Mouse (Mus musculus) stomach, embryonic 14.5 days (tissue): Measurements from ENCODE around the gene Ccl24. TPM values are rescaled to one million over a fixed set of nuclear protein-coding genes. Genes with fewer than 3 reads are reported as not detected.

Experiments used
- ATAC-seq: fragments of 200-750 bp; cut with Nextera tagmentation; 2 replicates; pipeline ENCODE4 v1.8.0; 2017; ENCODE audit warnings: low read depth, moderate TSS enrichment; ENCODE audit not compliant: insufficient number of reproducible peaks, insufficient read depth, low FRiP score
- H3K27ac ChIP-seq: fragments of 300-500 bp; sonication (generic); 2 replicates; pipeline ENCODE4 v1.5.1; 2014; ENCODE audit warnings: mild to moderate bottlenecking, low read length, moderate library complexity, mixed read lengths
- H3K27me3 ChIP-seq: fragments of 300-500 bp; sonication (generic); 2 replicates; pipeline ENCODE4 v1.6.1; 2014; ENCODE audit warnings: low read length, control low read depth, mixed read lengths; ENCODE audit not compliant: control insufficient read depth, insufficient read depth
- H3K36me3 ChIP-seq: fragments of 300-500 bp; sonication (generic); 2 replicates; pipeline ENCODE4 v1.6.1; 2014; ENCODE audit warnings: mild to moderate bottlenecking, control low read depth, low read length, moderate library complexity, mixed read lengths; ENCODE audit not compliant: control insufficient read depth, insufficient read depth
- H3K4me1 ChIP-seq: fragments of 300-500 bp; sonication (generic); 2 replicates; pipeline ENCODE4 v1.6.1; 2014; ENCODE audit warnings: low read length, control low read depth, mixed read lengths; ENCODE audit not compliant: control insufficient read depth, insufficient read depth
- H3K4me2 ChIP-seq: fragments of 300-500 bp; sonication (generic); replicated peaks from 2 replicates; pipeline ENCODE4 v1.6.1; 2014; ENCODE audit warnings: low read depth, low read length, control low read depth
- H3K4me3 ChIP-seq: fragments of 300-500 bp; sonication (generic); 2 replicates; pipeline ENCODE4 v1.5.1; 2014; ENCODE audit warnings: low read depth, low read length, control low read depth
- H3K9ac ChIP-seq: fragments of 300-500 bp; sonication (generic); replicated peaks from 2 replicates; pipeline ENCODE4 v1.6.1; 2014; ENCODE audit warnings: low read depth, mild to moderate bottlenecking, control low read depth, low read length, moderate library complexity, mixed read lengths
- H3K9me3 ChIP-seq: fragments of 300-500 bp; sonication (generic); 2 replicates; pipeline ENCODE4 v1.6.1; 2016; ENCODE audit warnings: low read depth, low read length, control low read depth; ENCODE audit not compliant: control insufficient read depth
- WGBS: fragments of 180-500 bp; shearing (Covaris S2); extraction: QIAGEN DNeasy Blood & Tissue Kit; methylation state at CpG from one replicate; pipeline ENCODE4 v1.1.7; 2014; 5-methylcytosine and 5-hydroxymethylcytosine counted together
- polyA plus RNA-seq: library from polyadenylated mRNA; unstranded; fragments of >200 nt; fragmentation: Nextera tagmentation; extraction: Ambion mirVana; gene quantifications from 2 replicates; pipeline ENCODE4 v1.2.1, GENCODE M21; 2014

The Ccl24 gene
- polyA plus RNA-seq, 1 experiment from 2014 or later, result 3.6 TPM

GRCm38 (mm10) chr5:135524087-135524486 lies 48.8 kb downstream of the Ccl24 start:
- no peak overlapping the region for H3K9ac ChIP-seq
- 85% methylated on average over 2 of the region's 2 CpGs for WGBS
- H3K4me3 ChIP-seq, result no peak overlapping the region
- H3K4me2 ChIP-seq, result no peak overlapping the region
- ATAC-seq, result no peak
- no peak overlapping the region for H3K27ac ChIP-seq
- H3K9me3 ChIP-seq, result no peaks in the 10 kb centered on the region
- no peaks in the 10 kb centered on the region for H3K27me3 ChIP-seq
- H3K4me1 ChIP-seq, result no peaks in the 10 kb centered on the region
- H3K36me3 ChIP-seq, result no peaks in the 10 kb centered on the region

DNA sequence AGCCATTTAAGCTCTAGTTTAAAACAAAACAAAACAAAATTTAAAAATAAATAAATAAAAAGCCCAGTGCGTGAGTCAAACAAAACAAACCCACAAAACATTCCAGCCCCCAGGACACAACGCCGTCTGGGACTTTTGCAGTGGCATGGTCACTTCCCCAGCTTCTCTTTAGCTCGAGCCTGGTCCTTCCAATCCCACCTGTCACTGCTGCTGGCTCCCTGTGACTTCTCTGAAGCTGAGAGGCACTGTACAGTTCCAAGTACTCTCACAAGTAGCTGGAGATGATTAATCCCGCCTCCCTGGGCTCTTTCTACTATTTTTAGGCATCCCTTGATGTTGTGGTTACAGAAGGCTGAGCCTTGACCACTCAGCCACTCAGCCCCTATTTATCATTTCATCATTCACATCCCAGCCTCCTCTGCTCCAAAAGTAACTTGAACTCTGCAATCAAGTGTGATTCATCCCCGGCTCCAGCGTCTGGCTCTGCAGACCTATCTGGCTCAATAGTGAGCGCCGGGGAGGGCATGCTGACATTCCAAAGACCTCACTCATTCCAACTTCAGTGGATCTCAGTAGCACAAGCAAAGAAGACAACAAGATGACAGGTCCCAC lies 50.6 kb downstream of the Ccl24 start:
- 68% methylated on average over 9 of the region's 9 CpGs for WGBS
- Histone ChIP-seq H3K9ac (no peak overlapping the region), H3K4me2 (no peak overlapping the region), H3K27me3 (no peaks in the 10 kb centered on the region), H3K36me3 (no peaks in the 10 kb centered on the region), H3K9me3 (no peaks in the 10 kb centered on the region), H3K4me3 (no peak overlapping the region), H3K4me1 (no peaks in the 10 kb centered on the region), H3K27ac (no peak overlapping the region)
- ATAC-seq, result no peak

Other genes with a start within 250 kb of the Ccl24 start
- 0.27 TPM in 1 of 2 replicates, not detected in the other for gene Fkbp6, start 223.0 kb downstream of the Ccl24 start, polyA plus RNA-seq
- not detected in 2 replicates for gene Trim50, start 219.8 kb downstream of the Ccl24 start, polyA plus RNA-seq
- gene Nsun5, start 203.1 kb downstream of the Ccl24 start, polyA plus RNA-seq, result 26.1 and 27.8 TPM in 2 replicates
- 15.6 and 16.3 TPM in 2 replicates for gene Pom121, start 178.5 kb downstream of the Ccl24 start, polyA plus RNA-seq
- gene Hip1, start 27.9 kb downstream of the Ccl24 start, polyA plus RNA-seq, result 41.0 and 46.9 TPM in 2 replicates
- gene Ccl26, start 9.5 kb downstream of the Ccl24 start, polyA plus RNA-seq, result not detected in 2 replicates
- 51.2 and 60.5 TPM in 2 replicates for gene Rhbdd2, start 59.6 kb upstream of the Ccl24 start, polyA plus RNA-seq
- gene Por, start 97.0 kb upstream of the Ccl24 start, polyA plus RNA-seq, result 70.5 and 79.7 TPM in 2 replicates
- gene Tmem120a, start 171.4 kb upstream of the Ccl24 start, polyA plus RNA-seq, result 45.3 and 48.2 TPM in 2 replicates
- 0.25 and 0.35 TPM in 2 replicates for gene Styxl1, start 205.3 kb upstream of the Ccl24 start, polyA plus RNA-seq
- 494 and 496 TPM in 2 replicates for gene Mdh2, start 205.4 kb upstream of the Ccl24 start, polyA plus RNA-seq
- gene Srrm3, start 233.8 kb upstream of the Ccl24 start, polyA plus RNA-seq, result 2.8 and 4.8 TPM in 2 replicates